Mouse (Mus musculus) lung, postnatal 0 days (tissue): ENCODE measurements around the gene Nom1.

Source experiments
- CTCF ChIP-seq: IDR thresholded peaks from 2 replicates; pipeline ENCODE4 v1.5.1; 2016; ENCODE audit warnings: antibody characterized with exemption, mild to moderate bottlenecking
- EP300 ChIP-seq: IDR thresholded peaks from 2 replicates; pipeline ENCODE4 v1.6.1; 2016; ENCODE audit warnings: antibody characterized with exemption, mild to moderate bottlenecking, control low read depth

GRCm38 (mm10) chr5:29398427-29398826 is 36.0 kb upstream of the Nom1 start:
- no peak for TF ChIP-seq CTCF
- no peak for TF ChIP-seq EP300
